Comparison of ENCODE assay signal across 8 mouse cellular contexts in genomic region chr1:54556586-54557221, GRCm38 (mm10). TPM values are rescaled to one million over a fixed set of nuclear protein-coding genes. Genes with fewer than 3 reads are reported as not detected.
DNase-seq lines count a peak whose midpoint lies in the region; ATAC-seq and TF ChIP-seq lines count a peak whose summit lies in the region.

No protein-coding gene starts in this region.

- H3ac ChIP-seq in myocyte (ENCODE audit: control insufficient read depth, insufficient read length), result peak overlapping the region; percentile 5

- H3K36me3 ChIP-seq in embryonic facial prominence, embryonic 15.5 days, result no peaks in the 10 kb centered on the region
- H3K36me3 ChIP-seq in kidney, embryonic 16.5 days (ENCODE audit: insufficient read depth, low read length), result no peaks in the 10 kb centered on the region
- H3K36me3 ChIP-seq in myocyte (ENCODE audit: control insufficient read depth, insufficient read depth), result no peaks in the 10 kb centered on the region

- peak overlapping the region; percentile 95 for H3K4me2 ChIP-seq in embryonic facial prominence, embryonic 15.5 days (replicated peaks)
- H3K4me2 ChIP-seq in kidney, embryonic 16.5 days (replicated peaks; ENCODE audit: low read depth, low read length), result peak overlapping the region; percentile 99
- H3K4me2 ChIP-seq in myocyte (ENCODE audit: low read depth), result peak overlapping the region; percentile 99

- no peaks in the 10 kb centered on the region for H3K27me3 ChIP-seq in embryonic facial prominence, embryonic 15.5 days
- H3K27me3 ChIP-seq in kidney, embryonic 16.5 days (ENCODE audit: insufficient read depth, low read length), result no peaks in the 10 kb centered on the region
- no peaks in the 10 kb centered on the region for H3K27me3 ChIP-seq in myocyte (ENCODE audit: control insufficient read depth, insufficient read depth, insufficient read length)

- H3K9me3 ChIP-seq in embryonic facial prominence, embryonic 15.5 days (replicated peaks), result no peaks in the 10 kb centered on the region
- no peaks in the 10 kb centered on the region for H3K9me3 ChIP-seq in kidney, embryonic 16.5 days (ENCODE audit: low read length)

- 0 out of 2 replicates have a peak overlapping the region, but pooled peaks have one; percentile 78 for H3K27ac ChIP-seq in embryonic facial prominence, embryonic 15.5 days (replicated peaks)
- peak overlapping the region; percentile 84 for H3K27ac ChIP-seq in kidney, embryonic 16.5 days (ENCODE audit: low read length)

- TF ChIP-seq POLR2A in myocyte (IDR thresholded peaks at IDR 0.05; ENCODE audit: insufficient read length, low read depth), result no peak

- peaks cover 3% of the 10 kb centered on the region; the same call in 1 of the 2 replicates for H3K4me1 ChIP-seq in embryonic facial prominence, embryonic 15.5 days
- no peaks in the 10 kb centered on the region for H3K4me1 ChIP-seq in kidney, embryonic 16.5 days (ENCODE audit: insufficient read depth, low read length)

- H3K9ac ChIP-seq in embryonic facial prominence, embryonic 15.5 days, result peak overlapping the region; percentile 66
- H3K9ac ChIP-seq in kidney, embryonic 16.5 days (replicated peaks; ENCODE audit: low read length), result peak overlapping the region; percentile 83

- peak; percentile 45 for ATAC-seq in frontal cortex, adult (ENCODE audit: low TSS enrichment)
- ATAC-seq in embryonic facial prominence, embryonic 15.5 days (ENCODE audit: insufficient number of reproducible peaks, low FRiP score, low TSS enrichment, low read depth), result no peak
- peak; percentile 2; the same call in 1 of the 2 replicates for ATAC-seq in kidney, embryonic 16.5 days (ENCODE audit: low FRiP score, low TSS enrichment)

- no peaks in the 10 kb centered on the region for H3K79me2 ChIP-seq in myocyte (ENCODE audit: control insufficient read depth, insufficient read depth)

- WGBS in embryonic facial prominence, embryonic 15.5 days, result 3% methylated on average over 18 of the region's 18 CpGs
- WGBS in kidney, embryonic 16.5 days, result 3% methylated on average over 18 of the region's 18 CpGs

- H3K4me3 ChIP-seq in embryonic facial prominence, embryonic 15.5 days (replicated peaks), result peak overlapping the region; percentile 76
- H3K4me3 ChIP-seq in kidney, embryonic 16.5 days (ENCODE audit: low read length), result peak overlapping the region; percentile 82
- peak overlapping the region; percentile 76 for H3K4me3 ChIP-seq in myocyte

- DNase-seq in frontal cortex, postnatal 10 days (ENCODE audit: low spot score in 2 of 2), result no peak
- DNase-seq in 3T3-L1 (ENCODE audit: low read depth, low spot score), result peak; percentile 3
- DNase-seq in right cerebral cortex, postnatal 4 days, result no peak
- DNase-seq in urinary bladder, postnatal 4 days (ENCODE audit: low spot score in 2 of 2), result no peak

TF ChIP-seq in myocyte, 11 proteins besides CTCF, POLR2A, EP300 and RAD21:
- no peak for TF ChIP-seq USF1 (IDR thresholded peaks at IDR 0.05; ENCODE audit: low read depth)
- TF ChIP-seq TCF3 (IDR thresholded peaks at IDR 0.05; ENCODE audit: insufficient read length, low read depth), result no peak
- TF ChIP-seq SRF (IDR thresholded peaks at IDR 0.05; ENCODE audit: control insufficient read depth, insufficient read length, low read depth), result no peak
- TF ChIP-seq POLR2AphosphoS2 (IDR thresholded peaks at IDR 0.05; ENCODE audit: insufficient read length, low read depth), result no peak
- TF ChIP-seq E2F4 (IDR thresholded peaks at IDR 0.05; ENCODE audit: insufficient read depth), result no peak
- TF ChIP-seq REST (IDR thresholded peaks at IDR 0.05; ENCODE audit: insufficient read depth, insufficient read length), result no peak
- TF ChIP-seq MAX (IDR thresholded peaks at IDR 0.05; ENCODE audit: low read depth), result no peak
- TF ChIP-seq MYOG (IDR thresholded peaks at IDR 0.05; ENCODE audit: control insufficient read depth in 1 of 3, insufficient read depth in 1 of 3, insufficient read length in 2 of 3, low read depth in 2 of 3), result no peak
- TF ChIP-seq CEBPB (IDR thresholded peaks at IDR 0.05; ENCODE audit: insufficient read depth, poor library complexity, severe bottlenecking), result no peak
- TF ChIP-seq TCF12 (IDR thresholded peaks at IDR 0.05; ENCODE audit: insufficient read depth, poor library complexity, severe bottlenecking), result no peak
- TF ChIP-seq MYOD1 (IDR thresholded peaks at IDR 0.05; ENCODE audit: control insufficient read depth in 1 of 3, insufficient read length in 2 of 3, low read depth in 2 of 3), result no peak

RNA-seq across cellular contexts. Expression of gene Pgap1, which starts 0.8 kb away (rescaled TPM):
- polyA plus RNA-seq in embryonic facial prominence, embryonic 15.5 days (2015; fragmentation: Nextera tagmentation; extraction: Ambion mirVana), result 4.6 TPM in 2 replicates
- polyA plus RNA-seq in kidney, embryonic 16.5 days (2015; fragmentation: Nextera tagmentation; extraction: Ambion mirVana), result 7.4 and 8.2 TPM in 2 replicates
- 0.59 TPM for polyA plus RNA-seq in myocyte (2012; fragmentation: generic; extraction: Trizol)
